Mouse (Mus musculus) lung, postnatal 0 days (tissue): ENCODE results near the gene Ptpn1. TPM values are rescaled to one million over a fixed set of nuclear protein-coding genes. Genes with fewer than 3 reads are reported as not detected.

Experiments used
- ATAC-seq: fragments of 200-750 bp; cut with Nextera tagmentation; 2 replicates; pipeline ENCODE4 v1.8.0; 2017; ENCODE audit warnings: moderate library complexity
- DNase-seq: peaks from one replicate; pipeline ENCODE4 v3.0.0-alpha.2; 2016; ENCODE audit warnings: low spot score
- H3K27ac ChIP-seq: fragments of 300-500 bp; sonication (generic); 2 replicates; pipeline ENCODE4 v1.5.1; 2014; ENCODE audit warnings: antibody characterized with exemption, mild to moderate bottlenecking, low read length, mixed read lengths
- H3K27me3 ChIP-seq: fragments of 300-500 bp; sonication (generic); replicated peaks from 2 replicates; pipeline ENCODE4 v1.6.1; 2014; ENCODE audit warnings: low read length, mixed read lengths; ENCODE audit not compliant: insufficient read depth
- H3K36me3 ChIP-seq: fragments of 300-500 bp; sonication (generic); 2 replicates; pipeline ENCODE4 v1.6.1; 2014; ENCODE audit warnings: low read length, mixed read lengths; ENCODE audit not compliant: insufficient read depth
- H3K4me1 ChIP-seq: fragments of 300-500 bp; sonication (generic); 2 replicates; pipeline ENCODE4 v1.6.1; 2014; ENCODE audit warnings: antibody characterized with exemption, low read depth, low read length, mixed read lengths; ENCODE audit not compliant: insufficient read depth
- H3K4me2 ChIP-seq: fragments of 300-500 bp; sonication (generic); replicated peaks from 2 replicates; pipeline ENCODE4 v1.6.1; 2014; ENCODE audit warnings: low read depth, mild to moderate bottlenecking, low read length, moderate library complexity, mixed read lengths
- H3K4me3 ChIP-seq: fragments of 300-500 bp; sonication (generic); 2 replicates; pipeline ENCODE4 v1.5.1; 2014; ENCODE audit warnings: low read depth, low read length
- H3K9ac ChIP-seq: fragments of 300-500 bp; sonication (generic); replicated peaks from 2 replicates; pipeline ENCODE4 v1.6.1; 2014; ENCODE audit warnings: low read depth, mild to moderate bottlenecking
- H3K9me3 ChIP-seq: fragments of 300-500 bp; sonication (generic); 2 replicates; pipeline ENCODE4 v1.6.1; 2016; ENCODE audit warnings: low read length, mixed read lengths
- CTCF ChIP-seq: IDR thresholded peaks from 2 replicates; pipeline ENCODE4 v1.5.1; 2016; ENCODE audit warnings: antibody characterized with exemption, mild to moderate bottlenecking
- EP300 ChIP-seq: IDR thresholded peaks from 2 replicates; pipeline ENCODE4 v1.6.1; 2016; ENCODE audit warnings: antibody characterized with exemption, mild to moderate bottlenecking, control low read depth
- WGBS: fragments of 180-500 bp; shearing (Covaris S2); extraction: QIAGEN DNeasy Blood & Tissue Kit; methylation state at CpG from one replicate; pipeline ENCODE4 v1.1.7; 2014; 5-methylcytosine and 5-hydroxymethylcytosine counted together
- polyA plus RNA-seq: library from polyadenylated mRNA; unstranded; fragments of >200 nt; fragmentation: Nextera tagmentation; extraction: Ambion mirVana; gene quantifications from 2 replicates; pipeline ENCODE4 v1.2.1, GENCODE M21; 2015

The Ptpn1 gene
- polyA plus RNA-seq, 1 experiment from 2014 or later, result 81.2 TPM

DNA sequence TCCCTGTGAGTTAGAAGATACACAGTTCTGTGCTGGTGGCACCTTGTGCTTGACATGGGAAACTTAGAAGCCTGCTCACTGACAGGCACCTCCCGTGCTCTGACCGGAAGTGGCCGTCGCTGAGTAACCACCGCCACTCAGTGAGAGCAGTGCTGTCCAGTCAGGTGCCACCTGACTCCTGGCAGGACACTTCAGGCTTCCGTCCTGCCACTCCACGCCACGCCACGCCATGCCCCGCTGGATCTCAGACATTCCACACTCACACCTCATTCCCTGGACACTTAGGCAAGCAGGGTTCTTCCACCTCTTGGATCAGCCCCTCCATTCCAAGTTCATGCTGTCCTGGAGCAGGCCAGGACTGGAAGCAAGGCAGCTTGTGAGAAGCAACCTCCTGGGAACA lies 46.4 kb downstream of the Ptpn1 start:
- Histone ChIP-seq H3K36me3 (peaks cover 49% of the 10 kb centered on the region), H3K4me1 (peaks cover 8% of the 10 kb centered on the region), H3K4me3 (no peak overlapping the region), H3K27ac (peak overlapping the region; percentile 72), H3K9me3 (no peaks in the 10 kb centered on the region), H3K27me3 (no peaks in the 10 kb centered on the region), H3K9ac (no peak overlapping the region), H3K4me2 (no peak overlapping the region)
- peak; percentile 80 for ATAC-seq
- whole genome bisulfite sequencing, result 47% methylated on average over 10 of the region's 10 CpGs
- peak; percentile 76 for DNase-seq
- TF ChIP-seq CTCF (no peak), EP300 (no peak)

DNA sequence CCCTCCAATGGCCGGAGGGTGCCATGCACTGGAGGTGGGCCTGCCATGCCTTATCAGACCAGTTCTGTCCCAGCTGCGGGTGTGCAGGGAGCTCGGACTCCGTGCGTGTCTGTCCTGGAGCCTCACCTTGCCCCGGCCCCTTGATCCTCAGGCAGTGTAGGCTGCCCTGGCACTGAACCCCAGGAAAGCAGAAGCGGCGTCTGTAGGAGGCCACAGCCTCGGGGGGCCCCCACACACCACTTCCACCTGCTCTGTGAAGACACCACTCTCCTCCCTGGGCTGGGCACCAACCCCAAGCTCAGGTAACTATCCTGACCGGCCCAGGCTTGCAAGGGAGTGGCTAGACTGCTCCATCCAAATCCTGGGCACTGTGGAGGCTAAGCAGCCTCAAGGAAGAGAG lies 48.5 kb downstream of the Ptpn1 start:
- no peak for DNase-seq
- WGBS, result 73% methylated on average over 10 of the region's 10 CpGs
- Histone ChIP-seq H3K9ac (no peak overlapping the region), H3K36me3 (peaks cover 31% of the 10 kb centered on the region), H3K4me3 (no peak overlapping the region), H3K4me1 (peaks cover 7% of the 10 kb centered on the region), H3K27me3 (no peaks in the 10 kb centered on the region), H3K9me3 (no peaks in the 10 kb centered on the region), H3K4me2 (no peak overlapping the region), H3K27ac (no peak overlapping the region)
- no peak for ATAC-seq
- TF ChIP-seq EP300 (no peak), CTCF (no peak)

DNA sequence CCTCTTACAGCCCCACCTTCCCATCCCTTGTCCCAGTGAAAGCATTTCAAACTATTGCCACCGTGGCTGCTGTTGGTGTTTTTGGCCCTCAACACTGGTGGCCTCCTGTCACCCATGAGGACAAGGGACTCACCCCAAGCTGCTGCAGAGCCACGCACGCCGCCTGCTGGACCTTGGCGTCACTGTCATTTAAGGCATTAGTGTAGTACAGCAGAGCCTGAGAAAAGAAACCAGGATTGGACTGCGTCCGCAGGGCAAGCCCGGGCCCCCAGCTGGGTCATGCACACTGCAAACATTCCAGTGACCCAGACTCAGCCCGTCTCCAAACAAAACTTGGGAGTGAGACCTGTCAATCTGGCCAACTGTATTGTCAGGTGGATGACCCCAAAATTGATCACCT lies 50.8 kb downstream of the Ptpn1 start:
- peaks cover 11% of the 10 kb centered on the region; the same call in 1 of the 2 replicates for H3K36me3 ChIP-seq
- no peaks in the 10 kb centered on the region for H3K9me3 ChIP-seq
- peaks cover 10% of the 10 kb centered on the region for H3K4me1 ChIP-seq
- no peak overlapping the region for H3K4me2 ChIP-seq
- peak; percentile 83 for TF ChIP-seq CTCF
- no peak for TF ChIP-seq EP300
- DNase-seq (peak; percentile 58), ATAC-seq (peak; percentile 17; the same call in 1 of the 2 replicates)
- H3K27me3 ChIP-seq, result no peaks in the 10 kb centered on the region
- no peak overlapping the region for H3K4me3 ChIP-seq
- 43% methylated on average over 9 of the region's 9 CpGs for WGBS
- no peak overlapping the region for H3K27ac ChIP-seq
- H3K9ac ChIP-seq, result no peak overlapping the region

DNA sequence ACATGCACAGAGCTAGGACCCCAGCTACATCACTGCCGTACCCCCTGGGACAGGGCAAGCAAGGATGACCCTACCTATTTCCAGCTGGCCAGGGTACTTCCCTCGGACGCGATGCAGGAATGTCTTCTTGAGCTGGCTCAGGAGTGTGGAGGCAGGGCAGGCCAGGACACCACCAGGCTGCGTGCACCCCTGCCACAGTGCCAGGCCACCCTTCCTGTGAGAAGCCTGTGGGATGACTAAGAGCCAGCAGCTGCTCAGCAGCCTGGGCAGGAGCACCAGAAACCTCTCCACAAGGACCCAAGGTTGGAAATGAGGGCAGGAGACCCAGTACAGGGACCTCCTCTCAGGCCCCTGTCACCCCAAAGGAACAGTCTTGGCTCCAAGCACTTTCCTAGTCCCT lies 52.5 kb downstream of the Ptpn1 start:
- H3K27ac ChIP-seq, result no peak overlapping the region
- no peak overlapping the region for H3K4me2 ChIP-seq
- H3K27me3 ChIP-seq, result no peaks in the 10 kb centered on the region
- 77% methylated on average over 5 of the region's 5 CpGs for WGBS
- no peaks in the 10 kb centered on the region for H3K9me3 ChIP-seq
- H3K4me1 ChIP-seq, result peaks cover 7% of the 10 kb centered on the region
- H3K4me3 ChIP-seq, result no peak overlapping the region
- TF ChIP-seq CTCF (no peak), EP300 (no peak)
- H3K36me3 ChIP-seq, result 0 out of 2 replicates have a peak, but pooled peaks cover 7% of the 10 kb centered on the region
- ATAC-seq, result no peak
- no peak overlapping the region for H3K9ac ChIP-seq
- DNase-seq, result no peak

DNA sequence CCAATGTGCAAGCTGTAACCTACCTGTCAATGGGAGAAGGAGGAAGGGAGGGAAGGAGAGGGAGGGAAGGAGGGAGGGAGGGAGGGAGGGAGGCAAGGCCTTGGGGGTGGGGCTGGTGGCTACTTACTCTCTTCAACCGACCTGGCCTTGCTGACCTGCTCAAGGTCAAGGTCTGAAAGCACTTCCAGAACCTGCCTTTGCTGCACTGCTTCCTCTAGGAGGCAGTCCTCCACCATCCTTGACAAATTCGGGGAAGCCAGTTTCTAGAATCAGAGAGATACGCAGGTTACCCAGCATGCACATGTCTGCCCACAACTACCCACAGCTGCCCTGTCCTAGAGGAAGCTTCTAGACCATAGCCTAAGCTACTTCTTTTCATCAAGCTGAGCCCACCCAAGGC lies 53.1 kb downstream of the Ptpn1 start:
- Histone ChIP-seq H3K9ac (no peak overlapping the region), H3K27ac (no peak overlapping the region), H3K9me3 (no peaks in the 10 kb centered on the region), H3K4me1 (peaks cover 11% of the 10 kb centered on the region), H3K4me2 (no peak overlapping the region), H3K4me3 (no peak overlapping the region), H3K27me3 (no peaks in the 10 kb centered on the region), H3K36me3 (0 out of 2 replicates have a peak, but pooled peaks cover 2% of the 10 kb centered on the region)
- TF ChIP-seq EP300 (no peak), CTCF (peak; percentile 44)
- 40% methylated on average over 3 of the region's 3 CpGs for WGBS
- peak; percentile 6 for DNase-seq
- no peak for ATAC-seq

GRCm38 (mm10) chr2:167986762-167987161 lies 54.9 kb downstream of the Ptpn1 start:
- TF ChIP-seq EP300 (no peak), CTCF (peak; percentile 78)
- DNase-seq (peak; percentile 64), ATAC-seq (peak; percentile 15; the same call in 1 of the 2 replicates)
- no peaks in the 10 kb centered on the region for H3K9me3 ChIP-seq
- no peaks in the 10 kb centered on the region for H3K36me3 ChIP-seq
- no peak overlapping the region for H3K9ac ChIP-seq
- H3K27ac ChIP-seq, result no peak overlapping the region
- H3K4me3 ChIP-seq, result no peak overlapping the region
- H3K4me1 ChIP-seq, result peaks cover 11% of the 10 kb centered on the region
- WGBS, result 11% methylated on average over 6 of the region's 7 CpGs
- H3K27me3 ChIP-seq, result no peaks in the 10 kb centered on the region
- no peak overlapping the region for H3K4me2 ChIP-seq

- Histone ChIP-seq H3K27ac (no peak overlapping the region), H3K9ac (no peak overlapping the region), H3K4me3 (no peak overlapping the region), H3K4me1 (peaks cover 11% of the 10 kb centered on the region), H3K9me3 (no peaks in the 10 kb centered on the region), H3K4me2 (no peak overlapping the region), H3K27me3 (no peaks in the 10 kb centered on the region), H3K36me3 (no peaks in the 10 kb centered on the region)
- WGBS, result 50% methylated on average over 12 of the region's 12 CpGs
- ATAC-seq, result no peak
- TF ChIP-seq CTCF (no peak), EP300 (no peak)
- DNase-seq, result peak; percentile 19
Observed at GRCm38 (mm10) chr2:167987640-167988039, 55.8 kb downstream of the Ptpn1 start.
